Mouse (Mus musculus) olfactory bulb, adult 2 months (tissue): ENCODE measurements around the gene Foxp1. TPM values are rescaled to one million over a fixed set of nuclear protein-coding genes. Genes with fewer than 3 reads are reported as not detected.

Experiments used
- H3K27ac ChIP-seq: fragments of 200-500 bp; 2 replicates; pipeline ENCODE4 v1.5.1; 2012; ENCODE audit warnings: low read depth, low read length; ENCODE audit not compliant: insufficient read depth
- H3K4me1 ChIP-seq: fragments of 200-500 bp; 2 replicates; pipeline ENCODE4 v1.6.1; 2012; ENCODE audit warnings: low read length; ENCODE audit not compliant: control insufficient read depth, insufficient read depth
- H3K4me3 ChIP-seq: fragments of 200-500 bp; 2 replicates; pipeline ENCODE4 v1.5.1; 2012; ENCODE audit warnings: mild to moderate bottlenecking, low read depth, low read length, moderate library complexity; ENCODE audit not compliant: insufficient read depth
- CTCF ChIP-seq: fragments of 200-500 bp; IDR thresholded peaks from 2 replicates; pipeline ENCODE4 v1.5.1; 2012; ENCODE audit warnings: low read depth, mild to moderate bottlenecking, low read length, moderate library complexity; ENCODE audit not compliant: insufficient read depth
- POLR2A ChIP-seq: fragments of 200-500 bp; IDR thresholded peaks from 2 replicates; pipeline ENCODE4 v1.6.1; 2012; ENCODE audit warnings: mild to moderate bottlenecking, low read depth, low read length, moderate library complexity; ENCODE audit not compliant: insufficient read depth
- WGBS: fragments of 180-500 bp; shearing (Covaris S2); methylation state at CpG from one replicate; pipeline ENCODE4 v1.1.7; 2018; 5-methylcytosine and 5-hydroxymethylcytosine counted together
- polyA plus RNA-seq: library from polyadenylated mRNA; stranded (reverse); fragments of >200 nt; gene quantifications from 2 replicates; pipeline ENCODE4 v1.2.4, GENCODE M21; 2012; ENCODE audit warnings: low replicate concordance; ENCODE audit not compliant: missing spikeins, insufficient read depth, insufficient read length

The Foxp1 gene
- polyA plus RNA-seq, 1 experiment: not detected

- H3K4me3 ChIP-seq: 0 out of 2 replicates have a peak overlapping the region, but pooled peaks have one; percentile 5
- H3K4me1 ChIP-seq: peaks cover 9% of the 10 kb centered on the region
- TF ChIP-seq POLR2A: no peak
- TF ChIP-seq CTCF: no peak
- 61% methylated on average over 13 of the region's 13 CpGs for WGBS
- no peak overlapping the region for H3K27ac ChIP-seq
Observed at GRCm38 (mm10) chr6:99265945-99266656, 256.4 kb downstream of the Foxp1 start.

DNA sequence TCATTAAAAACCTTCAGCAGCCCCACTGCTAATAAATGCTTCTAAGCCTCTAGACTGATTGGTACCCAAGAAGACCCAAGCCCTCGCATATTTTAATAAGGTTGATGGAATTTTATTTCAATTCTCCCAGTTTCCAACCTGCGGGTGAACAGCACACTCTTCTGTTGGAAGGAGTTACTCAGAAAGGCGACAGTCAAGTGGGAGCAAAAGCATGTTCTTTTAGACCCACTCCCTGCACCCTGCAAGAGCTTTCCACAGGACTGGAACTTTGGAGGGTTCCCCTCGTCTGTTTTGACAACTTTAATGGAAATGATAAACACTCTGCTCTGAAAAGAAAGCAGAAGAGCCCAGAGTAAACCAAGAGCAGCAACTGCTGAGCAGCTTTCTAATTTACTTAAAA lies 257.3 kb downstream of the Foxp1 start:
- Histone ChIP-seq H3K4me3 (no peak overlapping the region), H3K27ac (no peak overlapping the region), H3K4me1 (peaks cover 12% of the 10 kb centered on the region)
- TF ChIP-seq POLR2A: no peak
- 81% methylated on average over 4 of the region's 4 CpGs for WGBS

DNA sequence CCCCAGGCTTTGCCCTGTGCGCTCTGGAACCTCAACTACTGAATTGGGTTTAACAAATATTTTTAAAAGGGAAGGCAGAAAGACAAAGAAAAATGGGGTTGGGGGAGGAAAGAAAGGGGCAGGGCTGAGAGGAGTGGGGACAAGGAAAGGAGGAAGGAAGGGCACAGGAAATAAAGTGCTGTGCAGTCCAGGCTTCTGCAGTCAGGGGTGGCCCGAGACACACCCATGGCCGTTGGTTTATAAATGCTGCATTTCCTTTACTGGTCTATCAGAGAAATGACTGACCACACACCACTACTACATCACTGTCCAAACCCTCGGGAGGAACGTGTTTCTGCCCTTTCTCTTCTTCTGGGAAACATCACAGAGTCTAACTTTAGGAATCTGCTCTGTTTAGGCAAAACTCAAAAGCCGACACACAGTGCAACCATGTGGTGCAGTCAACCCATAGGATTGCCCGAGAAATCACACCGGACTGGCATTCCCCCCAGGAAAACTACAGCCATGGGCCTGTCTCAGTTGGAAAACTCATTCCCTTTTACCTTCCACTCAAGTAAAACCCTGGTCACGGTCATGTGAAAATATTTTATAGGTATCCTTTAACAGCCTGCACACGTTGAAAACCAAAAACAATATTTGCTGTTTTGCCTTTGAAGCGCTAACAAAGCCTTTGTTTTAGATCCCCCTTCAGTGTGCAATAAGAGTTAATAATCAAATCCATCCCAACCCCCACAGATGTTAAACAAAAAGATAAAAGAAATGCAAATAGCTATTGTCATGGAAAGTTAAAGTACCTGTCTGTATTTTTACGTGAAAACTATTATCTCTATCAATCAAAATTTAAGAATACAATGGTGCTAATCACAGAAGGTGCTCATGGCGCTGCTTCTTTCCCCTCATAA lies 258.1 kb downstream of the Foxp1 start:
- Histone ChIP-seq H3K4me1 (peaks cover 12% of the 10 kb centered on the region), H3K27ac (no peak overlapping the region), H3K4me3 (no peak overlapping the region)
- no peak for TF ChIP-seq POLR2A
- no peak for TF ChIP-seq CTCF
- WGBS: 88% methylated on average over 13 of the region's 13 CpGs

- H3K27ac ChIP-seq: no peak overlapping the region
- peaks cover 12% of the 10 kb centered on the region for H3K4me1 ChIP-seq
- no peak overlapping the region for H3K4me3 ChIP-seq
- 86% methylated on average over 2 of the region's 2 CpGs for WGBS
- TF ChIP-seq POLR2A: no peak
- TF ChIP-seq CTCF: no peak
Observed at GRCm38 (mm10) chr6:99263886-99264185, 258.7 kb downstream of the Foxp1 start.

- TF ChIP-seq CTCF (no peak), POLR2A (no peak)
- H3K4me3 ChIP-seq: no peak overlapping the region
- 78% methylated on average over 12 of the region's 12 CpGs for WGBS
- H3K27ac ChIP-seq: no peak overlapping the region
- H3K4me1 ChIP-seq: peaks cover 12% of the 10 kb centered on the region
Observed at GRCm38 (mm10) chr6:99263061-99263885, 259.2 kb downstream of the Foxp1 start.

GRCm38 (mm10) chr6:99261737-99262130 lies 260.8 kb downstream of the Foxp1 start:
- Histone ChIP-seq H3K27ac (no peak overlapping the region), H3K4me3 (no peak overlapping the region), H3K4me1 (peaks cover 12% of the 10 kb centered on the region)
- 85% methylated on average over 4 of the region's 4 CpGs for WGBS
- TF ChIP-seq CTCF (no peak), POLR2A (no peak)

DNA sequence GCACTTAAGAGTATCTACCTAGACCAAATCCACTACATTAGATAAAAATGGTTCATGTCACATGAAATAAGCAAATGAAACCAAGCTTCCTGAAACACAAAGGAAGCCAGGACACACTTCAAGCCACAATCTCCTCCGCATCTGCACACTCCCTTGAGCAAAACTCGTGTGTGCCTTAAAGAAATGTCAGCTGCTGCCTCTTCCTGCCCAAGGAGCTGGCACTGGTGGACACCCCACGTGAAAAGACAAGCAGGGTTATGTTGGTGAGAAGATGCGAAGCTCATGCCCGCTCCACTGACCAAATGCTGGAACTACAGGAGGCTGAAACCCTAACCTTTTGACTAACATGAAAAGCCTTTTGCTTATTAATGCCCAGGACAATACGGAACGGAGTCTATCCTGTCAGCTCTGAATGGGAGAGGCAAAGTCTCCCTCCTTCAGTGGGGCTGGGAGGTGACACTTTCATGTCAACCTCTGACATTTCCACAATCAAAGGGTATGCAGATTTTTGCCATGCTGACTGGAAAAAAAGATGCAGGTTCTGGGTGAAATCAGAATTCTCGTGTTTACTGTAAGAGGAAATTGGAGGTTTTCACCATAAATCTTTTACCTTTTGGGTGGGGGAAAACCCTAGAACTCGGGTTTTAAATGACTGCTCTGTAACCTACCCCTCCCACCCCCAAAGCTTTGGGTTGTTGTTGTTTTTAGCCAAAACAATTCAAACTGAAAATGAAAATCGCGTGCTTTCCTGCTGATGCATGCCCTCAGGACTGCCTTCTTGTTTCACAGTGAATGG lies 261.4 kb downstream of the Foxp1 start:
- 79% methylated on average over 11 of the region's 11 CpGs for WGBS
- Histone ChIP-seq H3K4me3 (no peak overlapping the region), H3K27ac (no peak overlapping the region), H3K4me1 (peaks cover 8% of the 10 kb centered on the region)
- TF ChIP-seq POLR2A: no peak
- no peak for TF ChIP-seq CTCF

- WGBS: 92% methylated on average over 5 of the region's 5 CpGs
- no peak overlapping the region for H3K4me3 ChIP-seq
- peaks cover 3% of the 10 kb centered on the region; the same call in 1 of the 2 replicates for H3K4me1 ChIP-seq
- no peak overlapping the region for H3K27ac ChIP-seq
- TF ChIP-seq POLR2A (no peak), CTCF (no peak)
Observed at GRCm38 (mm10) chr6:99258346-99258745, 264.2 kb downstream of the Foxp1 start.
